Mouse (Mus musculus): ENCODE results near the gene Pdlim7. TPM values are rescaled to one million over a fixed set of nuclear protein-coding genes. Genes with fewer than 3 reads are reported as not detected.

Gene Pdlim7
- total RNA-seq, 2 experiments from 2014 or later: 66.1 to 68.9 TPM

DNA sequence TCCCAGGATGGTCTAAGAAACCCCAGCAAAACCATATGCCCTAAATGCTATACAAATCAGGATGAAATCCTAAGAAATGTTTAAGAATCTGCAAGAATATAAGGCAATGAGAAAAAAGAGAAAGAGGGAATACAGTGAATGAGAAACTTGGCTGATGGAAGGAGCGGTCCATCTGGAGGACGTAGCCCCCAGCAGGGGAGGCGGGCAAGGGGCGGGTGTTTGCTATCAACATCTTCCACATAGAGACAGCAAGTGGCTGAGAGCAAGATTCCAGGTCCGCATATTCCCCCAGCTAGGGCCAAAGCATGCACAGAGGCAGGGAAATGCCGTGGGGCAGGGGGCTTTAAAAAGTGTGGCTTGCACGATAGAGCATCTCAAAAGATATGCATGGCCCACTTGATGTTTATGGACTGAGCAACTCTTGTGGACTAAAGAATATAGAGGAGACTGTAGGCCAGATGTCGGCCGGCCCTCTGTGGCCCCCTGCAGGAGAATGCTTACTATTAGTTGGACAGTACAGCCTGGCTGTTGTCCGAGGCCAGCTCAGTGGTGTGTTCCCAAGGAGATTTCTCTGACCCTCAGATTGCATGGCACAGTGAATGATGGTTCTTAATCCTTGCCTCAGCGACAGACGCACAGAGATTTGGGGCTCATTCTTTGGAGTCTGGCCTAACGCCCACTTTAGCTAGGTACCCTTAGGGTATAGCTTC is 44.5 kb downstream of the Pdlim7 start:
- no peak for DNase-seq (ENCODE audit: low spot score in 2 of 2)

DNA sequence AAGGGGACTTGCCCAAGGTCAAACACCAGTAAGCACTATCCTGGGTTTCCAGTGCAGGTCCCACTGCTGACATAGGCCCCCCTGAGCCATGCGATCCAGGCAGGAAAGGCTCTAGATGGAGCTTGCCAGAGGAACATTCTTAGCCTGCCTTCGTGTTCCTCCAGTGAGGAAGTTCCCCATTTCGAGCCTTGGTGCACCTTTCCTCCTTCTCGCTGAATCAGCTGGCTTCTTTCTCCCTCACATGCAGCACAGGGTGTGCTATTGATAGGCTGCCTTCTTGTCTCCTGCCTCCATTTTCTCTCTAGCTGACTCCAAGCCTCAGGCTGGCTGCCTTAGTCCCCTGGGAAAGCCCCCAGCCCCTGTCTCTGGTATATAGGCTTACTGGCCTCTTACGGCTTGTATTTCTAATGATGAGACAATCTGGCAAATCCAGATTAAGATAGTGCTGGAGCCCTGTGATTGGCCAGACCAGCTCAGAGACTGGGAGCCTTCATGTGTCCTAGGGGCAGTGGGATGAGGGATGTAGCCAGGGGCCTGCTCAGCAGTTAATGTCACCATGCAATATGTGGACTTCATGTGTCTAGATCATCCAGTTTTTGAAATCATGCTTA is 47.5 kb downstream of the Pdlim7 start:
- peak in 1 of 2 experiments; percentile 30 for DNase-seq (ENCODE audit: low spot score in 2 of 2)

GRCm38 (mm10) chr13:55465184-55465583 is 48.3 kb downstream of the Pdlim7 start:
- peak in 1 of 2 experiments; percentile 54 for DNase-seq (ENCODE audit: low spot score in 2 of 2)

GRCm38 (mm10) chr13:55464027-55464884 is 49.2 kb downstream of the Pdlim7 start, which contains the start of gene Prr7:
Gene Prr7 (plus strand): TSS chr13:55464267.
- peak; percentile 79 to 82 for DNase-seq (ENCODE audit: low spot score in 2 of 2)

- DNase-seq (ENCODE audit: low spot score in 2 of 2): peak in 1 of 2 experiments; percentile 48
Observed at GRCm38 (mm10) chr13:55463399-55464026, 50.0 kb downstream of the Pdlim7 start.

- DNase-seq (ENCODE audit: low spot score in 2 of 2): no peak
Observed at GRCm38 (mm10) chr13:55462965-55463364, 50.5 kb downstream of the Pdlim7 start.

DNA sequence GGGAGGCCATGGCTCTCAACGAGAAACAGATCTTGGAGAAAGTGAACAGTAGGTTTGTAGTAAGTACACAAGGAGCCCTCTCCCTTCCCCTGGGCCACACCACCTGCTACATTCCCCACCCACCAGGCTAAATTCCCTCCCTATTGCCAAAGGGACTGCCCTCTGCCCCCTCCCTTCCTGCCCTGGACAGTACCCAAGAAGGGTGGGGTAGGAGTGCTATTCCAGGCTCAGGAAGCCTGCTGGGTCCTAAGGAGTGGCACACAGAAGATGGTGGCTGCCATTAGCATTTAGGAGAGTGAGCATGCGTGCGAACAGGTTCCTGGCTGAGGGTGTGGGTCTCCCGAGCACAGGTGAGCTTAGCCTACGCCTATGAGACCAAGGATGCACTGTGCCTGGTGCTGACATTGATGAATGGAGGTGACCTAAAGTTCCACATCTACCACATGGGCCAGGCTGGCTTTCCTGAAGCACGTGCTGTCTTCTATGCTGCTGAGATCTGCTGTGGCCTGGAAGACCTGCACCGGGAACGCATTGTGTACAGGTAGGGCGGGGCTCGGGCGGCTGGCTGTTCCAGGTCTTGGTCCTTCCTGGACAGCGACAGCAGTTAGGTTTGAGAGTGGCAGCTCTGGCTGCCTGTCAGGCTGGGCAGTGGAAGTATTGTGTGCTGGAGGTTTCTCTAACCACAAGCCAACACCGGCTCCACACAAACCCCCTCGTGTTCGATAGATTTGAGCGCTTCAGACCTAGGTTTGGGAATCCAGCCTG is 61.5 kb downstream of the Pdlim7 start:
- DNase-seq (ENCODE audit: low spot score in 2 of 2): no peak

DNA sequence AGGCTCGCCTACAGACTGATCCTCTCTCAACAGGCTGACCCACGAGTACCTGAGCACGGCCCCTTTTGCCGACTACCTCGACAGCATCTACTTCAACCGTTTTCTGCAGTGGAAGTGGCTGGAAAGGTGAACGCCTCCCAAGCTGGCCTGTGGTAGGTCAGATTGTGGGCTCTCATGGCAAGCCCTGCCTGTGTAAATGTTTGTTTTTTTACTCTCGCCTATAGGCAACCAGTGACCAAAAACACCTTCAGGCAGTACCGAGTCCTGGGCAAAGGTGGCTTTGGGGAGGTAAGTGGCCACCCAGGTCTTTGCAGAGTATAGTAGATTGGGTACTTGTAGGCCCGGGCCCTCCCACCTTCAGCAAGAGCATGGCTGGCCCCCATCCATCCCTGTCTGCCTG is 62.2 kb downstream of the Pdlim7 start:
- DNase-seq (ENCODE audit: low spot score in 2 of 2): no peak

GRCm38 (mm10) chr13:55450511-55450980 is 62.9 kb downstream of the Pdlim7 start:
- peak; percentile 62 to 78 for DNase-seq (ENCODE audit: low spot score in 2 of 2)

DNA sequence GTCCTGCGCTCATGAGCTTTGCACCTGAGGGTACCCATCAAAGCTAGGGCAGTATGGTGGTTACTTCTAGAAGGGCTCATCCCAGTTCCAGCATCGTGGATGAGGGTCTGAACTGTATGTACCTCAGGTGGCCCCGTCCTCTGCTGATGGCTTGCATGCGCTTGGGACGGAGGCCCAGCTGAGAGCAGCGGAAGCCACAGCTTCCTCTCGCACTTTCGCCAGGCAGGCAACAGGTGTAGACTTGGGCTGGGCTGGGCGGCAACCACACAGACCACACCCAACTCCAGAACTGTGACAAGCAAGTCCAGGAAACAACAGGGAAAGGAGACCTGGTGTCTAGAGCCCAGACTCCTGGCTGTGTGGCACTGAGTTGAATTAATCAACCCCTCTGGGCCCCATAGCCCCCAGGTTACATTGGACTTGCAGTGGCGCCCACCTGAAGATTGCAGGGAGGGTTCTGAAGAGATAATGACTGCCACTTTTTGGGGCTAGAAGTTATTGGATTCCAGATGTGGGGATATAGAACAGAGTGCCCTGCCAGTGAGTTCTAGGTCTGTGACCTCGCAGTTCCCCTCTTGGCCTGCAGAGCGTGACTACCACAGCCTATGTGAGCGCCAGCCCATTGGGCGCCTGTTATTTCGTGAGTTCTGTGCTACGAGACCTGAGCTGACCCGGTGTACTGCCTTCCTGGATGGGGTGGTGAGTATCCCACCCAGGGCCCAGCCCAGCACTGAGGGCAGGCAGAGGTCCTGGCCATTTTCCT is 63.6 kb downstream of the Pdlim7 start:
- no peak for DNase-seq (ENCODE audit: low spot score in 2 of 2)

DNA sequence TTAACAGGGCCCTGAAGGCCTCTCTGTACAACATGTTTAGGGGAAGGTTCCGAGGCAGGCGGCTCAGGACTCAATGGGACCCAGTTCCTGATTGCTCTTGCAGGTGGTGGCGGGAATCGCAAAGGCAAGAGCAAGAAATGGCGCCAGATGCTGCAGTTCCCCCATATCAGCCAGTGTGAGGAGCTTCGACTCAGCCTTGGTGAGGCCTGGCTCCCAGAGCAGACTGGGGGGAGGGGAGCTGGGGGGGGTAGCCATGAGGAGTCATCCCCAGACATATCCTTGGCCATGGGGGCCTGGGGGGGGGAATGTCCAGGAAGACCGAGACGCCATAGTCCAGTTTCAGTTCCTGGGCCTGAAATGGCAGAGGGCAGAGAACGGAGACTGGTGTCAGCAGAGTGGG is 64.3 kb downstream of the Pdlim7 start:
- no peak for DNase-seq (ENCODE audit: low spot score in 2 of 2)

- no peak for DNase-seq (ENCODE audit: low spot score in 2 of 2)
Observed at GRCm38 (mm10) chr13:55448131-55448530, 65.3 kb downstream of the Pdlim7 start.

DNA sequence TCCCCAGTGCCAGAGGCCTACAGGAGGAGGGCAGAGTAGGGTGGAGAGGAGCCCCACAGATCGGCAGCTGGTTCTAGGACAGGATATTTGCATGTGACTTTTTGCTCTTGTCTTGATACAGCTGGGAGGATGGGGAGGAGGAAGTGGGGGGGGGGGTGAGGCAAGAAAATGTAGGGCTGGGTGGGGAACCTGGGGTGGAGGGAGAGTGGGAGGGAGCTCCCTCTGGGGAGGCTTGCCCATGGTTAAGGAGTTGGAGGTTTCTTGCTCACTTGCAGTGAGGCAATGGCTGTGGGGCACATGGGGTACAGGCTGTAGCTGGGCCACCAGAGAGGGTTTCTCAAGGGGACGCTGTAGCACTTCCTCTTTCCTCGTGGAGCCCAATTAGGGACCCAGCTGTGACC is 65.9 kb downstream of the Pdlim7 start:
- no peak for DNase-seq (ENCODE audit: low spot score in 2 of 2)

DNA sequence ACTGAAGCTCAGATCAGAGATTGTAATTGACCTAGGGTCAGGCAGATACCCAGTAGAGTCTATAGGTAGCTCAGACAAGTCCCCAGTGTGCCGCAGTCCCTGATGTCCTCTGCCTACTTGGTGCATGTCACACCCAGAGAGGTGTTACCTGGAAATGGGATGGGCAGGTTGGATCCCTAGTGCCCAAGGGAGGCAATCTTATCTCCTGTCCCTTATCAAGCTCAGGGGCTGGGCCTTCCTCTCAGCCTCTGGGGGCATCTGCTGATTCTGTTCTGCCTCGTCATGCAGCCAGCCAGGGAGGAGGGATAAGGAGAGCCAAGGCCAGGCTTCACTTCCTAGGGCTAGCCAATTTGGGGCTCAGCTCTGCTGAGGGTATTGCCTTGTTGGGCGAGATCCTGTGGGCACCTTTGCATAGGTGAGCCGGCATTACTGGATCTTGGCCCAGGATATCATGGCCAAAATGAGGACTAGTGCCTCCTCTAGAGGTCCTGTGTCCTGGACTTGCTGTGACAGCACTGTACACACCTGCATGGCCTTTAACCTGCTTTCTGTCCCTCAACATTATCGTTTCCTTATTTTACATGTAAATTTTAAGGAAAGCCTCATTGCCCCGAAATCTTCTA is 66.9 kb downstream of the Pdlim7 start:
- no peak for DNase-seq (ENCODE audit: low spot score in 2 of 2)

Small RNA genes within 50 kb of the gene (microRNA-seq; reads per million reads assigned to microRNA genes)
- gene Mir6943 (1.8 to 5.3 reads per million in 2 experiments), gene Mir6944 (93.5 to 124 reads per million in 2 experiments), gene Mir6945 (4.3 to 5.8 reads per million in 2 experiments)

Other genes starting within 250 kb of the Pdlim7 start
- 100 to 1,000 TPM; 169 to 177 TPM for gene Prelid1, start 193.2 kb downstream of the Pdlim7 start, total RNA-seq (2021)
- gene Rab24, start 191.7 kb downstream of the Pdlim7 start, total RNA-seq (2021): 10 to 100 TPM; 62.4 to 66.9 TPM
- 1 to 10 TPM; 2.4 to 2.9 TPM for gene Mxd3, start 183.9 kb downstream of the Pdlim7 start, total RNA-seq (2021)
- 10 to 100 TPM; 44.7 to 49.4 TPM for gene Lman2, start 150.9 kb downstream of the Pdlim7 start, total RNA-seq (2021)
- 10 to 100 TPM; 28.6 to 37.0 TPM for gene Rgs14, start 143.9 kb downstream of the Pdlim7 start, total RNA-seq (2021)
- not detected for gene Slc34a1, start 115.5 kb downstream of the Pdlim7 start, total RNA-seq (2021)
- gene Pfn3, start 98.4 kb downstream of the Pdlim7 start, total RNA-seq (2021): under 1 TPM in 1 of 2 experiments, not detected in 1; 0.75 TPM
- gene F12, start 86.9 kb downstream of the Pdlim7 start, total RNA-seq (2021): 1 to 10 TPM in 1 of 2 experiments, under 1 TPM in 1; 0.37 to 1.2 TPM
- gene Grk6, start 68.6 kb downstream of the Pdlim7 start, total RNA-seq (2021): 10 to 100 TPM; 76.4 to 79.2 TPM
- 100 to 1,000 TPM in 1 of 2 experiments, 10 to 100 TPM in 1; 98.1 to 112 TPM for gene Prr7, start 49.4 kb downstream of the Pdlim7 start, total RNA-seq (2021)
- gene Dbn1, start 25.6 kb downstream of the Pdlim7 start, total RNA-seq (2021): 100 to 1,000 TPM; 392 to 399 TPM
- 1 to 10 TPM; 5.0 to 6.5 TPM for gene Dok3, start 15.6 kb upstream of the Pdlim7 start, total RNA-seq (2021)
- gene Ddx41, start 23.0 kb upstream of the Pdlim7 start, total RNA-seq (2021): 10 to 100 TPM; 36.9 to 46.6 TPM
- gene Fam193b, start 57.4 kb upstream of the Pdlim7 start, total RNA-seq (2021): 10 to 100 TPM; 61.9 to 82.4 TPM
- gene Tmed9, start 60.1 kb upstream of the Pdlim7 start, total RNA-seq (2021): 100 to 1,000 TPM; 127 to 128 TPM
- gene B4galt7, start 86.2 kb upstream of the Pdlim7 start, total RNA-seq (2021): 10 to 100 TPM; 23.1 to 23.8 TPM
- 10 to 100 TPM; 51.5 to 59.9 TPM for gene Caml, start 109.3 kb upstream of the Pdlim7 start, total RNA-seq (2021)
- 10 to 100 TPM; 49.4 to 55.2 TPM for gene Ddx46, start 121.4 kb upstream of the Pdlim7 start, total RNA-seq (2021)
- 10 to 100 TPM; 82.3 to 83.3 TPM for gene B230219D22Rik, start 179.4 kb upstream of the Pdlim7 start, total RNA-seq (2021)
- 10 to 100 TPM; 58.3 to 61.4 TPM for gene Txndc15, start 201.0 kb upstream of the Pdlim7 start, total RNA-seq (2021)
- 10 to 100 TPM; 28.3 to 36.1 TPM for gene Pcbd2, start 213.7 kb upstream of the Pdlim7 start, total RNA-seq (2021)

All from layer of hippocampus, postnatal 10 days (tissue).